Mouse (Mus musculus): ENCODE measurements around the gene Gm3173. TPM values are rescaled to one million over a fixed set of nuclear protein-coding genes. Genes with fewer than 3 reads are reported as not detected.
"Not testable (repeated sequence)": the region's sequence is repeated elsewhere in the genome, so short reads cannot be mapped to it uniquely, and the experiment has no call there.

The Gm3173 gene
- 1 to 10 TPM; 2.0 to 3.4 TPM for total RNA-seq (2021)
- long read RNA-seq, experiment 1, result 0 reads
- long read RNA-seq, experiment 2, partial matches to known transcripts, result 0 of 5 reads
- long read RNA-seq, experiment 2, other reads (novel, unspliced or antisense), result 5 of 5 reads

- intact Hi-C loops (cut with DNase I); DNase-seq (ENCODE audit: extremely low spot score in 1 of 2, low spot score in 2 of 2); H3K4me3 ChIP-seq; H3K27ac ChIP-seq: not testable (repeated sequence)
Observed at GRCm38 (mm10) chr14:4430692-4431091, at the start of gene Gm3173. TSS of gene Gm3173 (plus strand) at chr14:4430992.

- H3K27ac ChIP-seq; DNase-seq (ENCODE audit: extremely low spot score in 1 of 2, low spot score in 2 of 2); intact Hi-C loops (cut with DNase I); H3K4me3 ChIP-seq: not testable (repeated sequence)
Observed at GRCm38 (mm10) chr14:4385606-4386005, 45.2 kb upstream of the Gm3173 start.

- DNase-seq (ENCODE audit: extremely low spot score in 1 of 2, low spot score in 2 of 2); H3K27ac ChIP-seq; intact Hi-C loops (cut with DNase I); H3K4me3 ChIP-seq: not testable (repeated sequence)
Observed at GRCm38 (mm10) chr14:4392841-4393530, 37.8 kb upstream of the Gm3173 start.

- H3K4me3 ChIP-seq; DNase-seq (ENCODE audit: extremely low spot score in 1 of 2, low spot score in 2 of 2); intact Hi-C loops (cut with DNase I); H3K27ac ChIP-seq: not testable (repeated sequence)
Observed at GRCm38 (mm10) chr14:4397226-4397625, 33.6 kb upstream of the Gm3173 start, which contains the start of gene Gm3159. TSS of gene Gm3159 (plus strand) at chr14:4397526.

- H3K27ac ChIP-seq; DNase-seq (ENCODE audit: extremely low spot score in 1 of 2, low spot score in 2 of 2); intact Hi-C loops (cut with DNase I); H3K4me3 ChIP-seq: not testable (repeated sequence)
Observed at GRCm38 (mm10) chr14:4398624-4399023, 32.2 kb upstream of the Gm3173 start.

- DNase-seq (ENCODE audit: extremely low spot score in 1 of 2, low spot score in 2 of 2); H3K4me3 ChIP-seq; H3K27ac ChIP-seq; intact Hi-C loops (cut with DNase I): not testable (repeated sequence)
Observed at GRCm38 (mm10) chr14:4400115-4400789, 30.5 kb upstream of the Gm3173 start.

- H3K27ac ChIP-seq; DNase-seq (ENCODE audit: extremely low spot score in 1 of 2, low spot score in 2 of 2); H3K4me3 ChIP-seq; intact Hi-C loops (cut with DNase I): not testable (repeated sequence)
Observed at GRCm38 (mm10) chr14:4401245-4401644, 29.5 kb upstream of the Gm3173 start.

- H3K4me3 ChIP-seq; intact Hi-C loops (cut with DNase I); DNase-seq (ENCODE audit: extremely low spot score in 1 of 2, low spot score in 2 of 2); H3K27ac ChIP-seq: not testable (repeated sequence)
Observed at GRCm38 (mm10) chr14:4403840-4404239, 27.0 kb upstream of the Gm3173 start.

- DNase-seq (ENCODE audit: extremely low spot score in 1 of 2, low spot score in 2 of 2); intact Hi-C loops (cut with DNase I); H3K4me3 ChIP-seq; H3K27ac ChIP-seq: not testable (repeated sequence)
Observed at GRCm38 (mm10) chr14:4409939-4410338, 20.9 kb upstream of the Gm3173 start.

GRCm38 (mm10) chr14:4414965-4415835, 15.6 kb upstream of the Gm3173 start, which contains the start of gene Gm3164:
TSS of gene Gm3164 (plus strand) at chr14:4415448.
- H3K27ac ChIP-seq; intact Hi-C loops (cut with DNase I): not testable (repeated sequence)
- peak in 1 of 2 experiments; percentile 35 for DNase-seq (ENCODE audit: extremely low spot score in 1 of 2, low spot score in 2 of 2)
- peak within 1 kb of the TSS; percentile 53 for H3K4me3 ChIP-seq

GRCm38 (mm10) chr14:4481445-4481844, 50.7 kb downstream of the Gm3173 start, which contains the start of gene Gm3182:
TSS of gene Gm3182 (plus strand) at chr14:4481745.
- DNase-seq (ENCODE audit: extremely low spot score in 1 of 2, low spot score in 2 of 2); intact Hi-C loops (cut with DNase I); H3K27ac ChIP-seq; H3K4me3 ChIP-seq: not testable (repeated sequence)

- intact Hi-C loops (cut with DNase I); DNase-seq (ENCODE audit: extremely low spot score in 1 of 2, low spot score in 2 of 2); H3K27ac ChIP-seq: not testable (repeated sequence)
- H3K4me3 ChIP-seq, result peak overlapping the region; percentile 19; the same call in 1 of the 2 replicates
Observed at GRCm38 (mm10) chr14:4499425-4499824, 68.6 kb downstream of the Gm3173 start.

- intact Hi-C loops (cut with DNase I); H3K27ac ChIP-seq; H3K4me3 ChIP-seq; DNase-seq (ENCODE audit: extremely low spot score in 1 of 2, low spot score in 2 of 2): not testable (repeated sequence)
Observed at GRCm38 (mm10) chr14:4555105-4555504, 124.3 kb downstream of the Gm3173 start, which contains the start of gene Gm3047. TSS of gene Gm3047 (plus strand) at chr14:4555405.
